Mouse (Mus musculus): ENCODE data around the gene Adamts7. TPM values are rescaled to one million over a fixed set of nuclear protein-coding genes. Genes with fewer than 3 reads are reported as not detected.

Adamts7 gene
- total RNA-seq, 2 experiments from 2014 or later = not detected

- ATAC-seq (ENCODE audit: poor library complexity, severe bottlenecking) = peak; percentile 46
These were observed 70.2 kb downstream of the Adamts7 start for GRCm38 (mm10) chr9:90232781-90233690.

GRCm38 (mm10) chr9:90233906-90234419 is 71.1 kb downstream of the Adamts7 start:
- peak; percentile 17 for ATAC-seq (ENCODE audit: poor library complexity, severe bottlenecking)

GRCm38 (mm10) chr9:90234786-90235185 is 71.9 kb downstream of the Adamts7 start:
- ATAC-seq (ENCODE audit: poor library complexity, severe bottlenecking) = no peak

GRCm38 (mm10) chr9:90235258-90235882 is 72.5 kb downstream of the Adamts7 start:
- ATAC-seq (ENCODE audit: poor library complexity, severe bottlenecking) = peak; percentile 28

- no peak for ATAC-seq (ENCODE audit: poor library complexity, severe bottlenecking)
These were observed 73.9 kb downstream of the Adamts7 start for GRCm38 (mm10) chr9:90236817-90237216.

- ATAC-seq (ENCODE audit: poor library complexity, severe bottlenecking) = peak; percentile 22
These were observed 74.6 kb downstream of the Adamts7 start for GRCm38 (mm10) chr9:90237232-90238062.

- ATAC-seq (ENCODE audit: poor library complexity, severe bottlenecking) = no peak
These were observed 77.7 kb downstream of the Adamts7 start for GRCm38 (mm10) chr9:90240560-90240959.

GRCm38 (mm10) chr9:90241041-90241440 is 78.2 kb downstream of the Adamts7 start:
- ATAC-seq (ENCODE audit: poor library complexity, severe bottlenecking) = no peak

GRCm38 (mm10) chr9:90241618-90242017 is 78.7 kb downstream of the Adamts7 start:
- no peak for ATAC-seq (ENCODE audit: poor library complexity, severe bottlenecking)

- ATAC-seq (ENCODE audit: poor library complexity, severe bottlenecking) = no peak
These were observed 79.4 kb downstream of the Adamts7 start for GRCm38 (mm10) chr9:90242291-90242690.

GRCm38 (mm10) chr9:90242855-90243254 is 80.0 kb downstream of the Adamts7 start:
- ATAC-seq (ENCODE audit: poor library complexity, severe bottlenecking) = peak; percentile 58

- peak; percentile 48 for ATAC-seq (ENCODE audit: poor library complexity, severe bottlenecking)
These were observed 81.7 kb downstream of the Adamts7 start for GRCm38 (mm10) chr9:90244301-90245151.

GRCm38 (mm10) chr9:90245206-90245605 is 82.3 kb downstream of the Adamts7 start:
- peak; percentile 52 for ATAC-seq (ENCODE audit: poor library complexity, severe bottlenecking)

- no peak for ATAC-seq (ENCODE audit: poor library complexity, severe bottlenecking)
These were observed 82.9 kb downstream of the Adamts7 start for GRCm38 (mm10) chr9:90245781-90246180.

GRCm38 (mm10) chr9:90247316-90247715 is 84.4 kb downstream of the Adamts7 start:
- ATAC-seq (ENCODE audit: poor library complexity, severe bottlenecking) = no peak

GRCm38 (mm10) chr9:90248326-90248725 is 85.5 kb downstream of the Adamts7 start:
- ATAC-seq (ENCODE audit: poor library complexity, severe bottlenecking) = no peak

GRCm38 (mm10) chr9:90249036-90249435 is 86.2 kb downstream of the Adamts7 start:
- no peak for ATAC-seq (ENCODE audit: poor library complexity, severe bottlenecking)

- no peak for ATAC-seq (ENCODE audit: poor library complexity, severe bottlenecking)
These were observed 87.4 kb downstream of the Adamts7 start for GRCm38 (mm10) chr9:90250141-90250775.

- peak; percentile 36; the same call in 1 of the 2 replicates for ATAC-seq (ENCODE audit: poor library complexity, severe bottlenecking)
These were observed 88.3 kb downstream of the Adamts7 start for GRCm38 (mm10) chr9:90250964-90251750.
